Mouse (Mus musculus) hindbrain, embryonic 16.5 days (tissue): ENCODE results near the gene Coro2b. TPM values are rescaled to one million over a fixed set of nuclear protein-coding genes. Genes with fewer than 3 reads are reported as not detected.
A peak's percentile ranks its signal among the peaks of the same experiment; 100 is the strongest.

ENCODE experiments used
- ATAC-seq: fragments of 200-750 bp; cut with Nextera tagmentation; 2 replicates; pipeline ENCODE4 v1.8.0; 2017; ENCODE audit warnings: moderate TSS enrichment, moderate library complexity
- H3K27ac ChIP-seq: fragments of 300-500 bp; sonication (generic); 2 replicates; pipeline ENCODE4 v1.5.1; 2014; ENCODE audit warnings: low read depth, mild to moderate bottlenecking, control low read depth, low read length, moderate library complexity
- H3K27me3 ChIP-seq: fragments of 300-500 bp; sonication (generic); replicated peaks from 2 replicates; pipeline ENCODE4 v1.6.1; 2014; ENCODE audit warnings: low read length; ENCODE audit not compliant: control insufficient read depth, insufficient read depth
- H3K36me3 ChIP-seq: fragments of 300-500 bp; sonication (generic); 2 replicates; pipeline ENCODE4 v1.6.1; 2014; ENCODE audit warnings: mild to moderate bottlenecking, low read length, moderate library complexity, mixed read lengths; ENCODE audit not compliant: control insufficient read depth, insufficient read depth
- H3K4me1 ChIP-seq: fragments of 300-500 bp; sonication (generic); 2 replicates; pipeline ENCODE4 v1.6.1; 2014; ENCODE audit warnings: low read depth, low read length; ENCODE audit not compliant: control insufficient read depth, insufficient read depth
- H3K4me2 ChIP-seq: fragments of 300-500 bp; sonication (generic); 2 replicates; pipeline ENCODE4 v1.6.1; 2014; ENCODE audit warnings: mild to moderate bottlenecking, low read length, control low read depth, moderate library complexity
- H3K4me3 ChIP-seq: fragments of 300-500 bp; sonication (generic); 2 replicates; pipeline ENCODE4 v1.5.1; 2014; ENCODE audit warnings: mild to moderate bottlenecking, low read length, control low read depth, moderate library complexity
- H3K9ac ChIP-seq: fragments of 300-500 bp; sonication (generic); 2 replicates; pipeline ENCODE4 v1.6.1; 2014; ENCODE audit warnings: low read depth, mild to moderate bottlenecking, control low read depth, low read length, moderate library complexity
- H3K9me3 ChIP-seq: fragments of 300-500 bp; sonication (generic); 2 replicates; pipeline ENCODE4 v1.6.1; 2014; ENCODE audit warnings: mild to moderate bottlenecking, low read length, moderate library complexity; ENCODE audit not compliant: control insufficient read depth
- WGBS: fragments of 180-500 bp; shearing (Covaris S2); extraction: QIAGEN DNeasy Blood & Tissue Kit; methylation state at CpG from one replicate; pipeline ENCODE4 v1.1.7; 2014; 5-methylcytosine and 5-hydroxymethylcytosine counted together
- polyA plus RNA-seq: library from polyadenylated mRNA; unstranded; fragments of >200 nt; fragmentation: Nextera tagmentation; extraction: Ambion mirVana; gene quantifications from 2 replicates; pipeline ENCODE4 v1.2.1, GENCODE M21; 2015

Coro2b gene
- polyA plus RNA-seq, 1 experiment from 2014 or later: 37.5 TPM

DNA sequence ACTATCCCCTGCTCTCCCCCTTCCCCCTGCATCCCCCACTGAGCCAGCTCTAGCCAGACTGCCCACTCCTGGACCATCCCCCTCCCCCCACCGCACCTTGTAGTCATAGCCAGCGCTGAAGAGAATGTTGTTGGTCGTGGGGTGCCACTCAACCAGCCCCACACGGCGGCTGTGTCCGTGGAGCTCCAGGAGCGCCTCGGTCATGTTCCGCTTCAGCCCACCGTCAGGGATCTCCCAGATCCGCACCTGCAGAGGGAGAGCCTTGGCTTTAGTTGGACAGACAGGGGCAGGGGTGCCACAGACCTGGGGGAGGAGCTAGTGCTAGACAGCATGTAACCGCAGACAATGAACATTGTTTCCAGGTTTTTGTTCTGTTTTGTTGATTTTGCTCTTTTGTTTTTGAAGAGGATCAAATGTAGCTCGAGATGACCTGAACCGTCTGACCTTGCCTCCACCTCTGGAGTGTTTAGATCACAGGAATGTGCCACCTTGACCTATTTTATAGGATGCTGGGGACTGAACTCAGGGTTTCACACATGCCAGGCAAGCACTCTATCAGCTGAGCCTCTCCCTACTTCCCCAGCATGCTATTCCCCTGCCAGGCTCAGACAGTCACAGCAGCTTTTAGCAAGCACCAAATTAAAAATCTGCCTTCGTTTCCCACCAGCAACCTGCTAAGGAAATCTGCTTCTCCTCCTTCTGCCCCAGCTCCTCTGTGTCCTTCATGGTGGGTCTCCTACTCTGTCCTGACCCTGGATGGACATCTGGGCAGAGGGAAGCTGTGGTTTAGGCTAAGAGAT is 104.4 kb downstream of the Coro2b start:
- no peak overlapping the region for H3K4me3 ChIP-seq
- no peaks in the 10 kb centered on the region for H3K27me3 ChIP-seq
- no peak overlapping the region for H3K4me2 ChIP-seq
- H3K9ac ChIP-seq: no peak overlapping the region
- 0 out of 2 replicates have a peak overlapping the region, but pooled peaks have one; percentile 19 for H3K27ac ChIP-seq
- peaks cover 14% of the 10 kb centered on the region for H3K4me1 ChIP-seq
- H3K36me3 ChIP-seq: peaks cover 27% of the 10 kb centered on the region
- H3K9me3 ChIP-seq: no peaks in the 10 kb centered on the region
- ATAC-seq: no peak
- 58% methylated on average over 15 of the region's 15 CpGs for WGBS

- WGBS: 95% methylated on average over 4 of the region's 4 CpGs
- H3K4me2 ChIP-seq: no peak overlapping the region
- no peaks in the 10 kb centered on the region for H3K27me3 ChIP-seq
- peaks cover 32% of the 10 kb centered on the region for H3K36me3 ChIP-seq
- peaks cover 5% of the 10 kb centered on the region for H3K4me1 ChIP-seq
- ATAC-seq: no peak
- H3K9ac ChIP-seq: no peak overlapping the region
- H3K4me3 ChIP-seq: no peak overlapping the region
- no peaks in the 10 kb centered on the region for H3K9me3 ChIP-seq
- H3K27ac ChIP-seq: no peak overlapping the region
These were observed 106.1 kb downstream of the Coro2b start for GRCm38 (mm10) chr9:62430741-62431140.

GRCm38 (mm10) chr9:62427010-62427409 is 109.8 kb downstream of the Coro2b start:
- no peak overlapping the region for H3K9ac ChIP-seq
- no peak overlapping the region for H3K27ac ChIP-seq
- H3K4me2 ChIP-seq: no peak overlapping the region
- WGBS: 86% methylated on average over 8 of the region's 8 CpGs
- no peaks in the 10 kb centered on the region for H3K9me3 ChIP-seq
- no peaks in the 10 kb centered on the region for H3K27me3 ChIP-seq
- ATAC-seq: no peak
- H3K4me3 ChIP-seq: no peak overlapping the region
- no peaks in the 10 kb centered on the region for H3K4me1 ChIP-seq
- peaks cover 47% of the 10 kb centered on the region for H3K36me3 ChIP-seq

DNA sequence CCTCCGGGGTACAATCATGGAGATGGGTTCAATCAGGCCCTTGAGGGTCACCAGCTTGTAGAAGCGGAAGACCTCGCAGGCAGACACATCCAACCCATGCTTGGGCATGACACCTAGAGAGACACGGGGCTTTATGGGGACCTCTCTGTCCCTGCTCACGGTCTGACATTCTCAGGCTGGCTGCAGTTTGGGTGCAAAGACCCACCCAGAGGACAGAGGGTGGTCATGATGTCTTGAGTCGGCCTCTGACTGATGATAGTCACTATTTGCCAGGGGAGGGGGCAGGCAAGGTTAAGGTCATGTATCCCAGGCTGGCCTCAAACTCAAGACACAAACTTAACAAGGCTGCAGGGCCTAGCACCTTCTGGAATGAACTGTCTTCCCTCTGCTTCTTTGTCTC is 110.3 kb downstream of the Coro2b start:
- Histone ChIP-seq H3K36me3 (peaks cover 47% of the 10 kb centered on the region), H3K4me3 (no peak overlapping the region), H3K27me3 (no peaks in the 10 kb centered on the region), H3K27ac (no peak overlapping the region), H3K9me3 (no peaks in the 10 kb centered on the region), H3K4me1 (no peaks in the 10 kb centered on the region; the same call in 1 of the 2 replicates), H3K4me2 (no peak overlapping the region), H3K9ac (no peak overlapping the region)
- ATAC-seq: no peak
- 94% methylated on average over 6 of the region's 6 CpGs for WGBS

DNA sequence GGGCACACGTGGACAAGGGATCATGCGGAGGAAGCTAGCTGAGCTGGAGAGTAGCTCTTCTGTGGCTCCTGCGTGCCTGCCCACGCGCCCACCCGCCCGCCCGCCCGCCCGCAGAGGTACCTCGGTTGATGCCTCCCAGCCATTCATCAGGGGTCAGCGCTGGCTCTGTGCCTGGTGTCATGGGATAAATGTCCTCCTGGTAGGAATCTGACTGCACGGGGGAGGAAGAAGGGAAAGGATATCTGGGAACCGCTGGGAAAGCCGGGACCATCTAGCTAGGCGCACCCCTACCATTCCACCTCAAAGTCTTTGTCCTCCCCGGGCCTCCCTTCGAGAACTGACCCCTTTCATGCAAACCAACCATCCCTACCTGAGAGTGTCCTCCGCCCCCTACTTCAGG is 110.8 kb downstream of the Coro2b start:
- H3K27me3 ChIP-seq: no peaks in the 10 kb centered on the region
- no peak for ATAC-seq
- no peak overlapping the region for H3K4me2 ChIP-seq
- H3K36me3 ChIP-seq: peaks cover 44% of the 10 kb centered on the region
- no peak overlapping the region for H3K9ac ChIP-seq
- H3K4me1 ChIP-seq: no peaks in the 10 kb centered on the region; the same call in none of the 2 replicates
- H3K4me3 ChIP-seq: no peak overlapping the region
- 89% methylated on average over 19 of the region's 19 CpGs for WGBS
- no peak overlapping the region for H3K27ac ChIP-seq
- no peaks in the 10 kb centered on the region for H3K9me3 ChIP-seq

GRCm38 (mm10) chr9:62425265-62425664 is 111.6 kb downstream of the Coro2b start:
- Histone ChIP-seq H3K9ac (no peak overlapping the region), H3K4me2 (no peak overlapping the region), H3K4me3 (no peak overlapping the region), H3K9me3 (no peaks in the 10 kb centered on the region), H3K27ac (no peak overlapping the region), H3K27me3 (no peaks in the 10 kb centered on the region), H3K4me1 (peaks cover 2% of the 10 kb centered on the region), H3K36me3 (peaks cover 39% of the 10 kb centered on the region)
- no peak for ATAC-seq
- WGBS: 59% methylated on average over 5 of the region's 5 CpGs

GRCm38 (mm10) chr9:62423871-62424270 is 113.0 kb downstream of the Coro2b start:
- no peak overlapping the region for H3K4me3 ChIP-seq
- H3K36me3 ChIP-seq: peaks cover 32% of the 10 kb centered on the region
- no peaks in the 10 kb centered on the region for H3K9me3 ChIP-seq
- no peak overlapping the region for H3K27ac ChIP-seq
- no peak overlapping the region for H3K4me2 ChIP-seq
- H3K4me1 ChIP-seq: peaks cover 2% of the 10 kb centered on the region
- no peaks in the 10 kb centered on the region for H3K27me3 ChIP-seq
- H3K9ac ChIP-seq: no peak overlapping the region
- ATAC-seq: no peak
- 96% methylated on average over 10 of the region's 10 CpGs for WGBS

DNA sequence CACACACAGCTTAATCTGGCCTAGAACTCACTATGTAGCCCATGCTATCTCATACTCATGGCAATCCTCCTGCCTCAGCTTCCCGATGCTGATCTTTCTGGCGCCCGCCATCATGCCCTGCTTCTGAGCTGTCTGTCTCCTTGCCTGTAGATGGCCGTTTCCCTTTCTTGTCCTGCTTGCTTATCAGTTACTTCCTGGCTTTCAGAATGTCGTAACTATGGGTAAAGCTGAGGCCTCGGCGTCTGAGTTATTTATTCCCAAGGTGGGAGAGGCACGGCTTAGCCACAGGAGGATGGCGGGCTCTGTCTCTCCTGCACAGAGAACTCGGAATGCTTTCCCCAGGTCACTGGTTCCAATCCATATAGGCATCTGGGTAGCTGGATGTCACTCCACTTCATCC is 113.9 kb downstream of the Coro2b start:
- 91% methylated on average over 10 of the region's 10 CpGs for WGBS

GRCm38 (mm10) chr9:62421911-62422310 is 114.9 kb downstream of the Coro2b start:
- 98% methylated on average over 6 of the region's 6 CpGs for WGBS
- Histone ChIP-seq H3K27ac (no peak overlapping the region), H3K4me3 (no peak overlapping the region), H3K36me3 (peaks cover 20% of the 10 kb centered on the region), H3K9me3 (no peaks in the 10 kb centered on the region), H3K4me2 (no peak overlapping the region), H3K9ac (no peak overlapping the region), H3K27me3 (no peaks in the 10 kb centered on the region), H3K4me1 (peaks cover 2% of the 10 kb centered on the region)
- ATAC-seq: no peak

More for the DNA sequence above, 113.9 kb downstream of the Coro2b start:
- H3K27me3 ChIP-seq: no peaks in the 10 kb centered on the region
- H3K9ac ChIP-seq: no peak overlapping the region
- no peaks in the 10 kb centered on the region for H3K9me3 ChIP-seq
- no peak overlapping the region for H3K4me3 ChIP-seq
- H3K4me2 ChIP-seq: no peak overlapping the region
- H3K27ac ChIP-seq: no peak overlapping the region
- H3K36me3 ChIP-seq: peaks cover 24% of the 10 kb centered on the region
- peaks cover 2% of the 10 kb centered on the region for H3K4me1 ChIP-seq
- no peak for ATAC-seq
